Mouse (Mus musculus) MEL (cell line): ENCODE measurements around the gene Tmtc2. TPM values are rescaled to one million over a fixed set of nuclear protein-coding genes. Genes with fewer than 3 reads are reported as not detected.

Experiments used
- DNase-seq: peaks from one replicate; pipeline ENCODE4 v3.0.0; 2011; ENCODE audit warnings: low read depth, low spot score
- H3K27ac ChIP-seq: 2 replicates; pipeline ENCODE4 v1.5.1; 2012; ENCODE audit warnings: low read depth, mild to moderate bottlenecking, control low read depth, low read length, moderate library complexity; ENCODE audit not compliant: control insufficient read depth
- H3K27me3 ChIP-seq, 2 experiments: fragments of 150-350 bp in 1 of 2; sonication (generic) in 1 of 2; 2 replicates each; pipeline ENCODE4 v1.6.1; 2012; ENCODE audit warnings: low read length in 2 of 2, mild to moderate bottlenecking in 2 of 2, improper control_type of control experiment in 1 of 2, moderate library complexity in 1 of 2; ENCODE audit not compliant: insufficient read depth in 2 of 2, control insufficient read depth in 1 of 2
- H3K36me3 ChIP-seq, 2 experiments: 2 replicates each; pipeline ENCODE4 v1.6.1; 2012 to 2014; ENCODE audit warnings: low read length in 2 of 2, improper control_type of control experiment in 1 of 2, inconsistent platforms in 1 of 2, mild to moderate bottlenecking in 1 of 2; ENCODE audit not compliant: insufficient read depth in 2 of 2, control insufficient read depth in 1 of 2
- H3K4me1 ChIP-seq, 2 experiments: fragments of 150-350 bp in 1 of 2; sonication (generic) in 1 of 2; 2 replicates each; pipeline ENCODE4 v1.6.1; 2012; ENCODE audit warnings: low read length in 2 of 2, improper control_type of control experiment in 1 of 2, mild to moderate bottlenecking in 1 of 2; ENCODE audit not compliant: insufficient read depth in 2 of 2, control insufficient read depth in 1 of 2
- H3K4me3 ChIP-seq, 2 experiments: fragments of 150-350 bp in 1 of 2; sonication (generic) in 1 of 2; 2 replicates each; pipeline ENCODE4 v1.5.1; 2012; ENCODE audit warnings: low read depth in 2 of 2, low read length in 2 of 2, mild to moderate bottlenecking in 2 of 2, moderate library complexity in 2 of 2, control low read depth in 1 of 2, improper control_type of control experiment in 1 of 2; ENCODE audit not compliant: control insufficient read depth in 1 of 2, insufficient read depth in 1 of 2
- H3K79me2 ChIP-seq: 2 replicates; pipeline ENCODE4 v1.6.1; 2012; ENCODE audit warnings: mild to moderate bottlenecking, low read length, moderate library complexity; ENCODE audit not compliant: control insufficient read depth, poor library complexity, insufficient read depth
- H3K9ac ChIP-seq: 2 replicates; pipeline ENCODE4 v1.6.1; 2012; ENCODE audit warnings: low read depth, mild to moderate bottlenecking, control low read depth, low read length, moderate library complexity; ENCODE audit not compliant: control insufficient read depth, poor library complexity, severe bottlenecking
- H3K9me3 ChIP-seq: fragments of 150-350 bp; sonication (generic); replicated peaks from 2 replicates; pipeline ENCODE4 v1.6.1; 2012; ENCODE audit warnings: mild to moderate bottlenecking, low read length, improper control_type of control experiment, moderate library complexity; ENCODE audit not compliant: insufficient read depth
- BHLHE40 ChIP-seq: IDR thresholded peaks from 2 replicates; pipeline ENCODE4 v1.6.1; 2012; ENCODE audit warnings: low read depth, mild to moderate bottlenecking, inconsistent platforms, low read length, improper control_type of control experiment, borderline replicate concordance
- CHD1 ChIP-seq: IDR thresholded peaks from 2 replicates; pipeline ENCODE4 v1.6.1; 2012; ENCODE audit warnings: low read depth, mild to moderate bottlenecking, inconsistent platforms, low read length, improper control_type of control experiment
- CHD2 ChIP-seq: IDR thresholded peaks from 2 replicates; pipeline ENCODE4 v1.6.1; 2011; ENCODE audit warnings: low read length, improper control_type of control experiment
- EP300 ChIP-seq, 2 experiments: IDR thresholded peaks; 2 replicates each; pipeline ENCODE4 v1.6.1; 2011; ENCODE audit warnings: improper control_type of control experiment in 2 of 2, low read length in 2 of 2, low read depth in 1 of 2, mild to moderate bottlenecking in 1 of 2
- ETS1 ChIP-seq: IDR thresholded peaks from 2 replicates; pipeline ENCODE4 v1.6.1; 2012; ENCODE audit warnings: low read depth, mild to moderate bottlenecking, inconsistent platforms, low read length, improper control_type of control experiment, moderate library complexity
- GATA1 ChIP-seq: IDR thresholded peaks from 2 replicates; pipeline ENCODE4 v1.6.1; 2011; ENCODE audit warnings: low read depth, low read length, improper control_type of control experiment
- MAFK ChIP-seq: IDR thresholded peaks from 2 replicates; pipeline ENCODE4 v1.6.1; 2011; ENCODE audit warnings: low read depth, mild to moderate bottlenecking, low read length, improper control_type of control experiment, borderline replicate concordance
- MAX ChIP-seq: IDR thresholded peaks from 2 replicates; pipeline ENCODE4 v1.6.1; 2011; ENCODE audit warnings: low read length, improper control_type of control experiment
- MEF2A ChIP-seq: IDR thresholded peaks from 2 replicates; pipeline ENCODE4 v1.6.1; 2014; ENCODE audit warnings: low read depth, mild to moderate bottlenecking, inconsistent platforms, low read length, improper control_type of control experiment; ENCODE audit not compliant: poor library complexity, insufficient replicate concordance, severe bottlenecking; ENCODE audit errors: extremely low read depth
- MXI1 ChIP-seq: IDR thresholded peaks from 2 replicates; pipeline ENCODE4 v1.6.1; 2011; ENCODE audit warnings: mild to moderate bottlenecking, low read depth, low read length, improper control_type of control experiment
- MYC ChIP-seq: IDR thresholded peaks from 2 replicates; pipeline ENCODE4 v1.6.1; 2011; ENCODE audit warnings: low read depth, mild to moderate bottlenecking, low read length, improper control_type of control experiment, moderate library complexity
- NELFE ChIP-seq: IDR thresholded peaks from 2 replicates; pipeline ENCODE4 v1.6.1; 2011; ENCODE audit warnings: low read depth, low read length, improper control_type of control experiment
- NRF1 ChIP-seq: IDR thresholded peaks from 2 replicates; pipeline ENCODE4 v1.6.1; 2014; ENCODE audit warnings: low read depth, mild to moderate bottlenecking, inconsistent platforms, low read length, improper control_type of control experiment, moderate library complexity; ENCODE audit not compliant: poor library complexity, insufficient read depth, severe bottlenecking
- POLR2A ChIP-seq, 2 experiments: IDR thresholded peaks; 2 replicates each; pipeline ENCODE4 v1.6.1; 2011 to 2012; ENCODE audit warnings: low read length in 2 of 2, mild to moderate bottlenecking in 2 of 2, control low read depth in 1 of 2, improper control_type of control experiment in 1 of 2, low read depth in 1 of 2, moderate library complexity in 1 of 2; ENCODE audit not compliant: control insufficient read depth in 1 of 2, insufficient read depth in 1 of 2, poor library complexity in 1 of 2
- POLR2AphosphoS5 ChIP-seq: IDR thresholded peaks from 2 replicates; pipeline ENCODE4 v1.6.1; 2012; ENCODE audit warnings: low read depth, borderline replicate concordance, mild to moderate bottlenecking, inconsistent platforms, low read length, moderate library complexity, mixed read lengths
- RAD21 ChIP-seq: IDR thresholded peaks from 2 replicates; pipeline ENCODE4 v1.6.1; 2011; ENCODE audit warnings: mild to moderate bottlenecking, low read depth, low read length, improper control_type of control experiment
- SIN3A ChIP-seq: IDR thresholded peaks from 2 replicates; pipeline ENCODE4 v1.6.1; 2012; ENCODE audit warnings: low read length, improper control_type of control experiment, inconsistent platforms
- SMC3 ChIP-seq: IDR thresholded peaks from 2 replicates; pipeline ENCODE4 v1.6.1; 2011; ENCODE audit warnings: low read depth, low read length, improper control_type of control experiment
- TCF12 ChIP-seq: IDR thresholded peaks from 2 replicates; pipeline ENCODE4 v1.6.1; 2014; ENCODE audit warnings: low read depth, mild to moderate bottlenecking, inconsistent platforms, low read length, improper control_type of control experiment, moderate library complexity
- UBTF ChIP-seq: IDR thresholded peaks from 2 replicates; pipeline ENCODE4 v1.6.1; 2012; ENCODE audit warnings: low read depth, mild to moderate bottlenecking, inconsistent platforms, low read length, improper control_type of control experiment, moderate library complexity, borderline replicate concordance; ENCODE audit not compliant: insufficient read depth
- USF1 ChIP-seq: IDR thresholded peaks from 2 replicates; pipeline ENCODE4 v1.6.1; 2014; ENCODE audit warnings: low read depth, mild to moderate bottlenecking, inconsistent platforms, low read length, improper control_type of control experiment, moderate library complexity
- ZC3H11A ChIP-seq: IDR thresholded peaks from 2 replicates; pipeline ENCODE4 v1.6.1; 2012; ENCODE audit warnings: low read depth, mild to moderate bottlenecking, inconsistent platforms, low read length, improper control_type of control experiment
- ZKSCAN1 ChIP-seq: IDR thresholded peaks from 2 replicates; pipeline ENCODE4 v1.6.1; 2012; ENCODE audit warnings: low read depth, mild to moderate bottlenecking, inconsistent platforms, low read length, improper control_type of control experiment, moderate library complexity
- ZMIZ1 ChIP-seq: IDR thresholded peaks from 2 replicates; pipeline ENCODE4 v1.6.1; 2012; ENCODE audit warnings: low read depth, mild to moderate bottlenecking, inconsistent platforms, low read length, improper control_type of control experiment, moderate library complexity
- ZNF384 ChIP-seq: IDR thresholded peaks from 2 replicates; pipeline ENCODE4 v1.6.1; 2012; ENCODE audit warnings: low read depth, mild to moderate bottlenecking, inconsistent platforms, low read length, improper control_type of control experiment
- polyA plus RNA-seq, 2 experiments: library from polyadenylated mRNA; stranded (reverse) in 1 of 2; unstranded in 1 of 2; fragments of >175 nt in 1 of 2; fragments of >200 nt in 1 of 2; gene quantifications; 2 replicates each; pipeline versions ENCODE4 v1.2.1 to v1.2.4; 2012; ENCODE audit warnings: low replicate concordance in 2 of 2, low read depth in 1 of 2; ENCODE audit not compliant: insufficient read length in 2 of 2, insufficient read depth in 1 of 2, missing spikeins in 1 of 2
- total RNA-seq: library from RNA; depleted of rRNA; stranded (reverse); fragments of 300-350 nt; gene quantifications from 2 replicates; pipeline ENCODE4 v1.2.3, GENCODE M21; 2012

Gene Tmtc2
- total and polyA plus RNA-seq, 3 experiments: not detected

DNA sequence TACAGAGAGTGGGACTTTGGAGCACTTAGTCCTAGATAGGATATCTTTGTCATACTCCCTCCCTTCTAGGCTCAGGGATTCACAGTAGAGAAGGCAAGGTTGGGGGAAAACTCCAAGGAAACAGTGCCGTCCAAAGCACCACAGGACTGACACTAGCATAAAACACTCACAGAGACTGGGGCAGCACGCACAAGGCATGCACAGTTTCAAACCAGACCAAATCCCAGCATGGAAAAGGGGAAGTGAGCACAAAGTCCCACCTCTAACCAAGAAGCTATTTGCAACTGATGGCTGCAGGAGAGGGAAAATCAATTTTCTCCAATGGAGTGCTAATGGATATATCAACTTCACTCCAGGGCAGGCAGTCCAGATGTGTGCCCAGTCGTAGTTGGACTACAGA is 276.7 kb downstream of the Tmtc2 start:
- TF ChIP-seq POLR2A (IDR thresholded peaks at IDR 0.05; ENCODE audit: control insufficient read depth in 1 of 2, insufficient read depth in 1 of 2, low read depth in 1 of 2, low read length in 2 of 2, poor library complexity in 1 of 2) (no peak), MYC (no peak), UBTF (no peak), SMC3 (no peak), MAX (no peak), EP300 (IDR thresholded peaks at IDR 0.05; ENCODE audit: low read depth in 1 of 2, low read length in 2 of 2) (no peak), GATA1 (no peak), CHD1 (no peak), MAFK (no peak), ZMIZ1 (no peak), BHLHE40 (no peak), CHD2 (no peak), NRF1 (no peak)
- no peak for DNase-seq
- Histone ChIP-seq H3K27me3 (no peaks in the 10 kb centered on the region), H3K9me3 (no peaks in the 10 kb centered on the region), H3K9ac (no peak overlapping the region), H3K4me3 (no peak overlapping the region), H3K4me1 (no peaks in the 10 kb centered on the region), H3K36me3 (no peaks in the 10 kb centered on the region), H3K27ac (no peak overlapping the region), H3K79me2 (no peaks in the 10 kb centered on the region)

GRCm38 (mm10) chr10:105292961-105293360 is 281.3 kb downstream of the Tmtc2 start:
- no peak for DNase-seq
- Histone ChIP-seq H3K9me3 (no peaks in the 10 kb centered on the region), H3K4me1 (no peaks in the 10 kb centered on the region), H3K4me3 (no peak overlapping the region), H3K27me3 (no peaks in the 10 kb centered on the region), H3K79me2 (no peaks in the 10 kb centered on the region), H3K9ac (no peak overlapping the region), H3K36me3 (no peaks in the 10 kb centered on the region), H3K27ac (no peak overlapping the region)
- TF ChIP-seq GATA1: no peak
- no peak for TF ChIP-seq TCF12
- no peak for TF ChIP-seq POLR2AphosphoS5
- TF ChIP-seq ETS1: no peak
- TF ChIP-seq ZNF384: no peak
- no peak for TF ChIP-seq RAD21
- TF ChIP-seq BHLHE40: no peak
- TF ChIP-seq MXI1: no peak
- TF ChIP-seq USF1: no peak
- no peak for TF ChIP-seq MAFK
- no peak for TF ChIP-seq MAX
- TF ChIP-seq NELFE: no peak
- TF ChIP-seq POLR2A (IDR thresholded peaks at IDR 0.05; ENCODE audit: control insufficient read depth in 1 of 2, insufficient read depth in 1 of 2, low read depth in 1 of 2, low read length in 2 of 2, poor library complexity in 1 of 2): no peak
- no peak for TF ChIP-seq ZMIZ1
- no peak for TF ChIP-seq ZKSCAN1
- no peak for TF ChIP-seq SIN3A
- no peak for TF ChIP-seq ZC3H11A
- no peak for TF ChIP-seq MEF2A
- TF ChIP-seq UBTF: no peak
